Mouse (Mus musculus): ENCODE results near the gene Aasdh.

Aasdh gene

GRCm38 (mm10) chr5:76839786-76840185 lies 65.5 kb downstream of the Aasdh start:
- no peak for DNase-seq

GRCm38 (mm10) chr5:76837018-76837417 lies 68.3 kb downstream of the Aasdh start:
- no peak for DNase-seq

GRCm38 (mm10) chr5:76832529-76833210 lies 72.6 kb downstream of the Aasdh start:
- no peak for DNase-seq

- DNase-seq, result no peak
Observed at GRCm38 (mm10) chr5:76828527-76829240, 76.6 kb downstream of the Aasdh start.
